Mouse (Mus musculus) cerebellum, adult 8-10 months (tissue): Measurements from ENCODE around the gene Rhox2c.
"Not testable (repeated sequence)": the region's sequence is repeated elsewhere in the genome, so short reads cannot be mapped to it uniquely, and the experiment has no call there.

Source experiments
- DNase-seq: peaks from one replicate; pipeline ENCODE4 v3.0.0; 2022

The Rhox2c gene

GRCm38 (mm10) chrX:37453380-37453779 is at the start of gene Rhox2c:
Gene Rhox2c, plus strand, starts transcription at chrX:37453680.
- DNase-seq = not testable (repeated sequence)

- DNase-seq = not testable (repeated sequence)
Measured at GRCm38 (mm10) chrX:37411767-37412166, 41.7 kb upstream of the Rhox2c start, which contains the start of gene Rhox2b. Gene Rhox2b, plus strand, starts transcription at chrX:37412067.

- DNase-seq = not testable (repeated sequence)
Measured at GRCm38 (mm10) chrX:37432194-37432593, 21.3 kb upstream of the Rhox2c start, which contains the start of gene Rhox4b. Gene Rhox4b, plus strand, starts transcription at chrX:37432494.

- not testable (repeated sequence) for DNase-seq
Measured at GRCm38 (mm10) chrX:37458285-37458684, 4.8 kb downstream of the Rhox2c start, which contains the start of gene Rhox3c. Gene Rhox3c, plus strand, starts transcription at chrX:37458585.

- not testable (repeated sequence) for DNase-seq
Measured at GRCm38 (mm10) chrX:37480037-37480436, 26.6 kb downstream of the Rhox2c start, which contains the start of gene Rhox4c. Gene Rhox4c, plus strand, starts transcription at chrX:37480337.

GRCm38 (mm10) chrX:37514059-37514458 is 60.6 kb downstream of the Rhox2c start, which contains the start of gene Rhox4d:
Gene Rhox4d, plus strand, starts transcription at chrX:37514359.
- not testable (repeated sequence) for DNase-seq
